In the genomic region with DNA sequence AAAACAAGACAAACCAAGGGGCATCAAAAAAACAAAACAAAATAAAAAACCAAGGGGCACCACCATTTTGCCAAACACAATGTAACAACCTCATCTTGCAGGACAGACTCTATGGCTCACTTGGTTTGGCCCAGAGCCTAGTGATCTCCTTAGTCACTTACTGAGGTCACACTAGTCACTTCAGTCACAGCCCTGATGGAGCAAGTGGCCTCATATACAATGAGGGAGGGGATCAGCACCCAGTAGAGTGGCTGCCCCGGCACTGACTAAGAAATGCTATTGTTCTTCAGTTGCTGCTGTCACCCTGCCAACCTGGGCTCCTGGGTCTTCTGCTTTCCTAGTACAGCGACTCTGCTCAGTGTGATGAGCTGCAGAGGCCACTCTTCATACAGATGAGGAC, we compare ENCODE assay signal across 18 mouse cellular contexts.
DNase-seq lines count a peak whose midpoint lies in the region; ATAC-seq and TF ChIP-seq lines count a peak whose summit lies in the region.
"Had no signal": no experiment of that assay in that cellular context is flagged by ENCODE, and none has a peak within 500 bp of the region (broad histone marks: within the 10 kb centered on the region; RNA-seq: fewer than 3 reads in every experiment).

No protein-coding gene starts in this region.

- ATAC-seq in liver, postnatal 0 days = no peak
- peak; percentile 32; the same call in 1 of the 2 replicates for ATAC-seq in liver, embryonic 14.5 days (ENCODE audit: insufficient read depth)
- ATAC-seq in intestine, postnatal 0 days = no peak
- ATAC-seq: hindbrain, postnatal 0 days; Patski had no signal

- H3K4me1 ChIP-seq in liver, adult 2 months (ENCODE audit: control insufficient read depth, insufficient read depth, low read length) = peaks cover 4% of the 10 kb centered on the region; the same call in 1 of the 2 replicates
- no peaks in the 10 kb centered on the region for H3K4me1 ChIP-seq in liver, postnatal 0 days (ENCODE audit: insufficient read depth)
- H3K4me1 ChIP-seq in liver, embryonic 14.5 days (replicated peaks; ENCODE audit: control insufficient read depth in 2 of 2, insufficient read depth in 2 of 2, low read length in 1 of 2) = peaks cover 5 to 25% of the 10 kb centered on the region in 2 experiments
- H3K4me1 ChIP-seq in intestine, postnatal 0 days (replicated peaks; ENCODE audit: control insufficient read depth, insufficient read depth, low read length) = peaks cover 4% of the 10 kb centered on the region; the same call in 1 of the 2 replicates

- no peaks in the 10 kb centered on the region for H3K27me3 ChIP-seq in liver, adult 2 months (ENCODE audit: control insufficient read depth, insufficient read depth, low read length)
- H3K27me3 ChIP-seq in liver, postnatal 0 days (ENCODE audit: insufficient read depth, low read length) = no peaks in the 10 kb centered on the region
- no peaks in the 10 kb centered on the region for H3K27me3 ChIP-seq in liver, embryonic 14.5 days (ENCODE audit: control insufficient read depth, insufficient read depth, low read length)
- H3K27me3 ChIP-seq in intestine, postnatal 0 days (replicated peaks; ENCODE audit: control insufficient read depth, insufficient read depth, low read length) = no peaks in the 10 kb centered on the region
- H3K27me3 ChIP-seq: forebrain, embryonic 12.5 days; midbrain, embryonic 12.5 days; neural tube, embryonic 12.5 days; Patski had no signal

- TF ChIP-seq POLR2A in liver, adult 2 months (IDR thresholded peaks at IDR 0.05; ENCODE audit: extremely low read depth, insufficient read depth, low read length) = no peak

- 66% methylated on average over 2 of the region's 2 CpGs for WGBS in liver, adult 2 months
- WGBS in liver, postnatal 0 days (ENCODE audit: insufficient replicate concordance) = 83% methylated on average over 2 of the region's 2 CpGs
- WGBS in liver, embryonic 14.5 days (ENCODE audit: insufficient replicate concordance) = 75% methylated on average over 2 of the region's 2 CpGs
- 70% methylated on average over 2 of the region's 2 CpGs for WGBS in intestine, postnatal 0 days

- no peak overlapping the region for H3K4me3 ChIP-seq in liver, adult 2 months (ENCODE audit: insufficient read depth, low read depth, low read length)
- H3K4me3 ChIP-seq in liver, postnatal 0 days (ENCODE audit: low read depth, low read length) = no peak overlapping the region
- no peak overlapping the region for H3K4me3 ChIP-seq in liver, embryonic 14.5 days (ENCODE audit: insufficient read depth in 1 of 2, low read depth in 2 of 2, low read length in 2 of 2)
- H3K4me3 ChIP-seq in intestine, postnatal 0 days (ENCODE audit: low read depth, low read length) = no peak overlapping the region
- H3K4me3 ChIP-seq: forebrain, embryonic 12.5 days; hindbrain, embryonic 10.5 days; left cerebral cortex, adult 2 months; midbrain, embryonic 12.5 days; neural tube, embryonic 12.5 days had no signal

- no peaks in the 10 kb centered on the region for H3K79me2 ChIP-seq in liver, adult 2 months (ENCODE audit: control insufficient read depth, insufficient read depth, low read length)

- H3K36me3 ChIP-seq in liver, adult 2 months (ENCODE audit: control insufficient read depth, insufficient read depth, low read length) = peaks cover 6% of the 10 kb centered on the region
- peaks cover 5% of the 10 kb centered on the region; the same call in 1 of the 2 replicates for H3K36me3 ChIP-seq in liver, postnatal 0 days (replicated peaks; ENCODE audit: insufficient read depth, low read length)
- peaks cover 17% of the 10 kb centered on the region for H3K36me3 ChIP-seq in liver, embryonic 14.5 days (replicated peaks; ENCODE audit: control insufficient read depth, insufficient read depth, low read depth)
- peaks cover 43% of the 10 kb centered on the region; the same call in 1 of the 2 replicates for H3K36me3 ChIP-seq in intestine, postnatal 0 days (ENCODE audit: control insufficient read depth, insufficient read depth)

- H3K9ac ChIP-seq in liver, adult 2 months (ENCODE audit: low read depth, low read length) = no peak overlapping the region
- no peak overlapping the region for H3K9ac ChIP-seq in liver, postnatal 0 days (replicated peaks)
- H3K9ac ChIP-seq in liver, embryonic 14.5 days (replicated peaks) = no peak overlapping the region
- H3K9ac ChIP-seq in intestine, postnatal 0 days (ENCODE audit: low read depth, low read length) = no peak overlapping the region
- H3K9ac ChIP-seq: forebrain, embryonic 12.5 days; midbrain, embryonic 12.5 days; neural tube, embryonic 12.5 days had no signal

- H3K4me2 ChIP-seq in liver, postnatal 0 days (ENCODE audit: low read depth, low read length) = no peak overlapping the region
- no peak overlapping the region for H3K4me2 ChIP-seq in liver, embryonic 14.5 days (ENCODE audit: low read depth)
- H3K4me2 ChIP-seq in intestine, postnatal 0 days (replicated peaks; ENCODE audit: low read depth) = no peak overlapping the region
- H3K4me2 ChIP-seq: forebrain, embryonic 12.5 days; midbrain, embryonic 12.5 days; neural tube, embryonic 12.5 days had no signal

- H3K9me3 ChIP-seq in liver, postnatal 0 days (ENCODE audit: low read length) = no peaks in the 10 kb centered on the region
- no peaks in the 10 kb centered on the region for H3K9me3 ChIP-seq in liver, embryonic 14.5 days (ENCODE audit: control insufficient read depth, low read length)
- H3K9me3 ChIP-seq in intestine, postnatal 0 days (ENCODE audit: control insufficient read depth) = no peaks in the 10 kb centered on the region
- H3K9me3 ChIP-seq: forebrain, embryonic 12.5 days; hindbrain, embryonic 10.5 days; midbrain, embryonic 12.5 days; neural tube, embryonic 12.5 days had no signal

- peak; percentile 58 to 80 for DNase-seq in adrenal gland, adult (ENCODE audit: inconsistent age in 2 of 2, low spot score in 1 of 2)
- DNase-seq in adrenal gland, adult 8-10 months = no peak
- no peak for DNase-seq in liver, adult 2 months (ENCODE audit: extremely low read depth, low read depth, low spot score)
- no peak for DNase-seq in liver, postnatal 0 days
- DNase-seq in 416B (ENCODE audit: low read depth) = peak; percentile 77
- no peak for DNase-seq in liver, embryonic 14.5 days (ENCODE audit: low read depth in 3 of 3, low spot score in 3 of 3)
- DNase-seq in frontal cortex, postnatal 10 days (ENCODE audit: low spot score in 2 of 2) = no peak
- DNase-seq: cerebellum, adult 9-11 months; gastrocnemius, postnatal 10 days; left cerebral cortex, postnatal 4 days had no signal

- TF ChIP-seq EP300 in liver, postnatal 0 days (IDR thresholded peaks at IDR 0.05; ENCODE audit: low read depth) = no peak
- no peak for TF ChIP-seq EP300 in liver, embryonic 14.5 days (IDR thresholded peaks at IDR 0.05; ENCODE audit: low read depth)

- H3K27ac ChIP-seq in liver, adult 2 months (replicated peaks; ENCODE audit: insufficient read depth, low read depth, low read length) = peak overlapping the region; percentile 47; the same call in 1 of the 2 replicates
- no peak overlapping the region for H3K27ac ChIP-seq in liver, postnatal 0 days (ENCODE audit: low read depth)
- H3K27ac ChIP-seq in liver, embryonic 14.5 days = peak overlapping the region; percentile 15; the same call in 1 of the 2 replicates
- H3K27ac ChIP-seq in intestine, postnatal 0 days (ENCODE audit: low read depth, low read length) = no peak overlapping the region
- H3K27ac ChIP-seq: forebrain, embryonic 12.5 days; hindbrain, embryonic 10.5 days; hindbrain, postnatal 0 days; left cerebral cortex, adult 2 months; midbrain, embryonic 12.5 days; neural tube, embryonic 12.5 days had no signal

- TF ChIP-seq CTCF in liver, adult 2 months (IDR thresholded peaks at IDR 0.05; ENCODE audit: low read depth, low read length) = no peak
- TF ChIP-seq CTCF in liver, postnatal 0 days (IDR thresholded peaks at IDR 0.05; ENCODE audit: low read depth) = no peak
- TF ChIP-seq CTCF in liver, embryonic 14.5 days (IDR thresholded peaks at IDR 0.05; ENCODE audit: low read depth) = no peak
- no peak for TF ChIP-seq CTCF in intestine, postnatal 0 days (IDR thresholded peaks at IDR 0.05; ENCODE audit: low read depth)

Comparison
In these comparisons a context has a peak if more than half of its experiments do, and no peak if none do; other contexts are left out.
1. DNase-seq: peak in adrenal gland, adult (2 of 2) and 416B (single experiment); none in adrenal gland, adult 8-10 months (single experiment), liver, adult 2 months (single experiment), liver, postnatal 0 days (single experiment), liver, embryonic 14.5 days (0 of 3) and frontal cortex, postnatal 10 days (0 of 2).
2. H3K27ac ChIP-seq: peak in liver, adult 2 months (single experiment) and liver, embryonic 14.5 days (single experiment); none in liver, postnatal 0 days (single experiment) and intestine, postnatal 0 days (single experiment).